Mouse (Mus musculus): ENCODE data around the gene Gm45713. TPM values are rescaled to one million over a fixed set of nuclear protein-coding genes. Genes with fewer than 3 reads are reported as not detected.

Gm45713 gene
- 0.41 and 1.1 TPM in 2 replicates for polyA plus RNA-seq (2014; fragmentation: Nextera tagmentation; extraction: Ambion mirVana)

- H3K9me3 ChIP-seq (ENCODE audit: control insufficient read depth, low read length) = no peaks in the 10 kb centered on the region
- peak; percentile 88 for DNase-seq (ENCODE audit: low spot score)
- peak within 1 kb of the TSS; percentile 74 for H3K9ac ChIP-seq (ENCODE audit: low read depth, low read length)
- H3K4me1 ChIP-seq (replicated peaks; ENCODE audit: control insufficient read depth, insufficient read depth, low read length) = peaks cover 36% of the 10 kb centered on the region
- H3K4me2 ChIP-seq = peak within 1 kb of the TSS; percentile 86
- no peaks in the 10 kb centered on the region for H3K27me3 ChIP-seq (replicated peaks; ENCODE audit: control insufficient read depth, insufficient read depth, low read length)
- WGBS = 1% methylated on average over 29 of the region's 29 CpGs
- H3K4me3 ChIP-seq (ENCODE audit: low read depth, low read length) = peak within 1 kb of the TSS; percentile 69
- no peaks in the 10 kb centered on the region for H3K36me3 ChIP-seq (ENCODE audit: control insufficient read depth, insufficient read depth, low read length)
- ATAC-seq (replicated peaks; ENCODE audit: low FRiP score) = peak; percentile 72
- H3K27ac ChIP-seq (ENCODE audit: low read depth, low read length) = peak within 1 kb of the TSS; percentile 89
Observed at GRCm38 (mm10) chr7:45135993-45136567, at the start of gene Gm45713, which contains the start of gene Flt3l. Gm45713 (minus strand) TSS chr7:45136231. Flt3l (minus strand) TSS chr7:45136432.

- Histone ChIP-seq H3K4me1 (replicated peaks; ENCODE audit: control insufficient read depth, insufficient read depth, low read length) (peaks cover 9% of the 10 kb centered on the region), H3K9ac (ENCODE audit: low read depth, low read length) (no peak overlapping the region), H3K36me3 (ENCODE audit: control insufficient read depth, insufficient read depth, low read length) (no peaks in the 10 kb centered on the region), H3K9me3 (ENCODE audit: control insufficient read depth, low read length) (no peaks in the 10 kb centered on the region), H3K27me3 (replicated peaks; ENCODE audit: control insufficient read depth, insufficient read depth, low read length) (peaks cover 96% of the 10 kb centered on the region), H3K4me3 (ENCODE audit: low read depth, low read length) (no peak overlapping the region), H3K27ac (ENCODE audit: low read depth, low read length) (no peak overlapping the region), H3K4me2 (no peak overlapping the region)
- ATAC-seq (replicated peaks; ENCODE audit: low FRiP score) (no peak), DNase-seq (ENCODE audit: low spot score) (no peak)
- WGBS = 55% methylated on average over 7 of the region's 7 CpGs
Observed at GRCm38 (mm10) chr7:45183672-45184071, 47.6 kb upstream of the Gm45713 start.

GRCm38 (mm10) chr7:45182606-45183005, 46.6 kb upstream of the Gm45713 start:
- DNase-seq (ENCODE audit: low spot score) = no peak
- Histone ChIP-seq H3K4me1 (replicated peaks; ENCODE audit: control insufficient read depth, insufficient read depth, low read length) (peaks cover 9% of the 10 kb centered on the region), H3K27ac (ENCODE audit: low read depth, low read length) (no peak overlapping the region), H3K27me3 (replicated peaks; ENCODE audit: control insufficient read depth, insufficient read depth, low read length) (peaks cover 96% of the 10 kb centered on the region), H3K9me3 (ENCODE audit: control insufficient read depth, low read length) (no peaks in the 10 kb centered on the region), H3K9ac (ENCODE audit: low read depth, low read length) (0 out of 2 replicates have a peak overlapping the region, but pooled peaks have one; percentile 3), H3K4me2 (peak overlapping the region; percentile 62), H3K4me3 (ENCODE audit: low read depth, low read length) (peak overlapping the region; percentile 26), H3K36me3 (ENCODE audit: control insufficient read depth, insufficient read depth, low read length) (no peaks in the 10 kb centered on the region)
- ATAC-seq (replicated peaks; ENCODE audit: low FRiP score) = 0 out of 2 replicates have a peak, but pooled peaks have one; percentile 6
- 20% methylated on average over 11 of the region's 11 CpGs for WGBS

- peaks cover 98% of the 10 kb centered on the region for H3K27me3 ChIP-seq (replicated peaks; ENCODE audit: control insufficient read depth, insufficient read depth, low read length)
- peaks cover 9% of the 10 kb centered on the region for H3K4me1 ChIP-seq (replicated peaks; ENCODE audit: control insufficient read depth, insufficient read depth, low read length)
- no peaks in the 10 kb centered on the region for H3K36me3 ChIP-seq (ENCODE audit: control insufficient read depth, insufficient read depth, low read length)
- DNase-seq (ENCODE audit: low spot score) (peak; percentile 87), ATAC-seq (replicated peaks; ENCODE audit: low FRiP score) (peak; percentile 96)
- no peaks in the 10 kb centered on the region for H3K9me3 ChIP-seq (ENCODE audit: control insufficient read depth, low read length)
- H3K4me3 ChIP-seq (ENCODE audit: low read depth, low read length) = peak overlapping the region; percentile 31
- H3K27ac ChIP-seq (ENCODE audit: low read depth, low read length) = no peak overlapping the region
- 0 out of 2 replicates have a peak overlapping the region, but pooled peaks have one; percentile 3 for H3K9ac ChIP-seq (ENCODE audit: low read depth, low read length)
- WGBS = under 1% methylated on average over 34 of the region's 34 CpGs
- H3K4me2 ChIP-seq = peak overlapping the region; percentile 62
Observed at GRCm38 (mm10) chr7:45182199-45182601, 46.2 kb upstream of the Gm45713 start.

GRCm38 (mm10) chr7:45181540-45181939, 45.5 kb upstream of the Gm45713 start:
- no peak for DNase-seq (ENCODE audit: low spot score)
- H3K4me2 ChIP-seq = peak overlapping the region; percentile 62
- no peak overlapping the region for H3K27ac ChIP-seq (ENCODE audit: low read depth, low read length)
- WGBS = 4% methylated on average over 35 of the region's 35 CpGs
- peaks cover 98% of the 10 kb centered on the region for H3K27me3 ChIP-seq (replicated peaks; ENCODE audit: control insufficient read depth, insufficient read depth, low read length)
- no peaks in the 10 kb centered on the region for H3K9me3 ChIP-seq (ENCODE audit: control insufficient read depth, low read length)
- no peak for ATAC-seq (replicated peaks; ENCODE audit: low FRiP score)
- peaks cover 9% of the 10 kb centered on the region for H3K4me1 ChIP-seq (replicated peaks; ENCODE audit: control insufficient read depth, insufficient read depth, low read length)
- no peaks in the 10 kb centered on the region for H3K36me3 ChIP-seq (ENCODE audit: control insufficient read depth, insufficient read depth, low read length)
- H3K4me3 ChIP-seq (ENCODE audit: low read depth, low read length) = peak overlapping the region; percentile 31
- H3K9ac ChIP-seq (ENCODE audit: low read depth, low read length) = no peak overlapping the region

- no peak within 1 kb of the TSS for H3K9ac ChIP-seq (ENCODE audit: low read depth, low read length)
- no peak within 1 kb of the TSS for H3K27ac ChIP-seq (ENCODE audit: low read depth, low read length)
- H3K4me3 ChIP-seq (ENCODE audit: low read depth, low read length) = peak within 1 kb of the TSS; percentile 31
- H3K4me1 ChIP-seq (replicated peaks; ENCODE audit: control insufficient read depth, insufficient read depth, low read length) = peaks cover 9% of the 10 kb centered on the region
- peak within 1 kb of the TSS; percentile 62 for H3K4me2 ChIP-seq
- no peak for DNase-seq (ENCODE audit: low spot score)
- no peak for ATAC-seq (replicated peaks; ENCODE audit: low FRiP score)
- H3K36me3 ChIP-seq (ENCODE audit: control insufficient read depth, insufficient read depth, low read length) = no peaks in the 10 kb centered on the region
- H3K27me3 ChIP-seq (replicated peaks; ENCODE audit: control insufficient read depth, insufficient read depth, low read length) = peaks cover 98% of the 10 kb centered on the region
- no peaks in the 10 kb centered on the region for H3K9me3 ChIP-seq (ENCODE audit: control insufficient read depth, low read length)
- 25% methylated on average over 20 of the region's 20 CpGs for WGBS
Observed at GRCm38 (mm10) chr7:45180896-45181477, 45.0 kb upstream of the Gm45713 start, which contains the start of gene Pth2. Pth2 (plus strand) TSS chr7:45180995.

GRCm38 (mm10) chr7:45179469-45179868, 43.4 kb upstream of the Gm45713 start, which contains the start of gene Gfy:
Gfy (minus strand) TSS chr7:45179569.
- Histone ChIP-seq H3K4me2 (no peak within 1 kb of the TSS), H3K4me3 (ENCODE audit: low read depth, low read length) (no peak within 1 kb of the TSS), H3K9me3 (ENCODE audit: control insufficient read depth, low read length) (no peaks in the 10 kb centered on the region), H3K4me1 (replicated peaks; ENCODE audit: control insufficient read depth, insufficient read depth, low read length) (peaks cover 12% of the 10 kb centered on the region), H3K27ac (ENCODE audit: low read depth, low read length) (no peak within 1 kb of the TSS), H3K9ac (ENCODE audit: low read depth, low read length) (no peak within 1 kb of the TSS), H3K27me3 (replicated peaks; ENCODE audit: control insufficient read depth, insufficient read depth, low read length) (peaks cover 98% of the 10 kb centered on the region), H3K36me3 (ENCODE audit: control insufficient read depth, insufficient read depth, low read length) (no peaks in the 10 kb centered on the region)
- ATAC-seq (replicated peaks; ENCODE audit: low FRiP score) (no peak), DNase-seq (ENCODE audit: low spot score) (no peak)
- 29% methylated on average over 7 of the region's 7 CpGs for WGBS

- Histone ChIP-seq H3K36me3 (ENCODE audit: control insufficient read depth, insufficient read depth, low read length) (no peaks in the 10 kb centered on the region), H3K27ac (ENCODE audit: low read depth, low read length) (no peak overlapping the region), H3K9me3 (ENCODE audit: control insufficient read depth, low read length) (no peaks in the 10 kb centered on the region), H3K9ac (ENCODE audit: low read depth, low read length) (no peak overlapping the region), H3K4me2 (no peak overlapping the region), H3K4me1 (replicated peaks; ENCODE audit: control insufficient read depth, insufficient read depth, low read length) (peaks cover 12% of the 10 kb centered on the region), H3K4me3 (ENCODE audit: low read depth, low read length) (no peak overlapping the region), H3K27me3 (replicated peaks; ENCODE audit: control insufficient read depth, insufficient read depth, low read length) (peaks cover 93% of the 10 kb centered on the region)
- DNase-seq (ENCODE audit: low spot score) (no peak), ATAC-seq (replicated peaks; ENCODE audit: low FRiP score) (no peak)
- WGBS = 22% methylated on average over 7 of the region's 7 CpGs
Observed at GRCm38 (mm10) chr7:45178550-45178949, 42.5 kb upstream of the Gm45713 start.

Measured in liver, embryonic 11.5 days (tissue).